Mouse (Mus musculus): ENCODE results near the gene Vmn2r78.
"Not testable (repeated sequence)": the region's sequence is repeated elsewhere in the genome, so short reads cannot be mapped to it uniquely, and the experiment has no call there.

Vmn2r78 gene

GRCm38 (mm10) chr7:86914794-86915193, at the start of gene Vmn2r78:
TSS of gene Vmn2r78 (plus strand) at chr7:86915094.
- DNase-seq = not testable (repeated sequence)

GRCm38 (mm10) chr7:86889470-86890469, 25.1 kb upstream of the Vmn2r78 start:
- no peak for DNase-seq

DNA sequence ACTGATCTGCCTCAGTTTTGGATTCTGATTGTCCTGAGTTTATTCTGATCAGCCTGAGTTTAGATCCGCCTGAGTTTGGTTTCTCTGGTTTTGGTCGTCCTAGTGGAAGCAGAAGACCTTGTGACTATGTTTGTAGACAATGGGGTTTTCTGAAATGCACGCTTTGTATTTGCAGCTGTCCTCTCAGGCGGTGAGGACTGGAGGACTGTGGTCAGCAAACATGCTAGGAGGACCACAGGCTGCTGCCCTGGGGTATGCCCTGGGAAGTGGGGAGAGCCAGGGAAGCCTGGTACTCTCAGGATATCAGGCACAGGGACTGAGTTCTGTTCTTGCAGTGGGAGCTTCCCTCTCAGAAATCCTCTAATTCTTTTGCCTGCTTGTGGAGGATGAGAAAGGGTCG, 22.4 kb downstream of the Vmn2r78 start:
- no peak for DNase-seq

GRCm38 (mm10) chr7:86994700-86995099, 79.8 kb downstream of the Vmn2r78 start:
- no peak for DNase-seq

DNA sequence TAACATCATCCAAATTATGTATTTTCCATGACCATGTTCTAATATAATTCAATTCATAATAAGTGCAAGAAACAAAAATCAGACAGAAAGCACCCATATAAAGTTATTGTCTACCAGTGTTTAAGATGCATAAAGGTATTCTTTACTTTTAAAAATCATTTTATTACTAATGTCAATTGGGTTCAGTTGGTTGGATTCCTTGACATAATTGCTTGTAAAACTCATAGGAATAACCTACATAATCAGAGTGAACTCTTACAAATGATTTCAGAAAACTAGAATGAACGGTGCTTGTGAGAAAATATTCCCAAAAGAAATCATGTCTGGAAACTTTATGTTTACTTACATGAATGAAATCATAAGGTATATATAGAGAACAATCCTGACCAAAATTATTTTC, 80.9 kb downstream of the Vmn2r78 start, which contains the start of gene Vmn2r79:
TSS of gene Vmn2r79 (plus strand) at position 301 of the 400 bp plus-strand sequence.
- DNase-seq = not testable (repeated sequence)

Measured in lung, postnatal 14 days (tissue).